Mouse (Mus musculus) ovary, adult 18-20 months (tissue): ENCODE measurements at regions not wholly inside any gene's neighbourhood (a gene's known extent, or its start where the extent isn't known, plus 50 kb on each side); places are given as distances from the start of the nearest gene placed in this dataset.
"Not testable (repeated sequence)": the region's sequence is repeated elsewhere in the genome, so short reads cannot be mapped to it uniquely, and the experiment has no call there.

Experiments used
- DNase-seq: peaks from one replicate; pipeline ENCODE4 v3.0.0; 2022; ENCODE audit warnings: low spot score, mixed read lengths

GRCm38 (mm10) chr7:63996581-63997098 is 57.9 kb upstream of the Klf13 start:
- DNase-seq: no peak

- DNase-seq: no peak
These were observed 56.7 kb upstream of the Klf13 start for GRCm38 (mm10) chr7:63995255-63995980.

- DNase-seq: not testable (repeated sequence)
These were observed 56.1 kb upstream of the Klf13 start for GRCm38 (mm10) chr7:63994769-63995168.

GRCm38 (mm10) chr7:63992155-63992554 is 53.4 kb upstream of the Klf13 start:
- no peak for DNase-seq

GRCm38 (mm10) chr7:63991085-63992010 is 52.6 kb upstream of the Klf13 start:
- DNase-seq: no peak

- no peak for DNase-seq
These were observed 51.8 kb upstream of the Klf13 start for GRCm38 (mm10) chr7:63990312-63991028.

GRCm38 (mm10) chr7:63989736-63990135 is 51.0 kb upstream of the Klf13 start:
- no peak for DNase-seq
